Mouse (Mus musculus): ENCODE results near the gene Ofcc1. TPM values are rescaled to one million over a fixed set of nuclear protein-coding genes. Genes with fewer than 3 reads are reported as not detected.

Ofcc1 gene
- not detected in 2 replicates for total RNA-seq (2021)
- long read RNA-seq, experiment 1: 0 reads
- long read RNA-seq, experiment 2: 0 reads

DNA sequence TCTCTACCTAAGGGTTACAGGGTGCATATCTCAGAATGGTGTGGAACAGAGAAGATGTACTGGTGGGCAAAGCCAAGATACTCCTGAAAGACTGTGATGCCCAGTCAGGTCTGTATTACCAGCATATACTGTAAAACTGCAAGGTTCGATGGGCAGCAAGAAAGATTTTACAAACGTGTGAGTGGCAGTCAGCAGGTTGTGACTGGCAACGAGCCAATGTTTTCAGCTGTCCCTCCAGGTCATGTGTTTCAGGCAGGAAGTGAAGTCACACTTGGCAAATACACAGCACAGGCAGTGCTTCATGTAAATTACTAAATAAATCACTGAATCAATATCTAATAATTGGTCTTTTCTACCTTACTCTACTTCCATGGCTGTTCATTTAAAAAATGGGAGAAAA is at the start of gene Ofcc1:
Gene Ofcc1 (minus strand): TSS at position 163 of the 400 bp plus-strand sequence.
- peak; percentile 7 for DNase-seq

DNA sequence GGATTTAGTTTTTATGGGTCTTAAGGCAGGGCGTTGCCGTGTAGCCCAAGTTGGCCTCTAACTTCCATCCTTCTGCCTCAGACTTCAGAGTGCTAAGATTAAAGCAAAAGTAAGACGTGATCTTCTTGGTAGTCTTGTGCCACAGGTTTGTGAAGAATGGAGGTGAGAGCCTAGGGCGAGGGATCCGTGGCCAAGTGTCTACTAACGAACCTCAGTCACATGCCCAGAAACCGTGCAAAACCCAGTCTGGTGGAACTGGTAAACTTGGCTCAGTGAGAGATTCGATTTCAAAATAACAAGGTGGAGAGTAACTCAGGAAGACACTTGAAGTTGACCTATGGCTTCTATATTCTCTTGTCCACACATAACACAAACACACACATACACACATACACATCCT is 28.9 kb upstream of the Ofcc1 start:
- DNase-seq: no peak

DNA sequence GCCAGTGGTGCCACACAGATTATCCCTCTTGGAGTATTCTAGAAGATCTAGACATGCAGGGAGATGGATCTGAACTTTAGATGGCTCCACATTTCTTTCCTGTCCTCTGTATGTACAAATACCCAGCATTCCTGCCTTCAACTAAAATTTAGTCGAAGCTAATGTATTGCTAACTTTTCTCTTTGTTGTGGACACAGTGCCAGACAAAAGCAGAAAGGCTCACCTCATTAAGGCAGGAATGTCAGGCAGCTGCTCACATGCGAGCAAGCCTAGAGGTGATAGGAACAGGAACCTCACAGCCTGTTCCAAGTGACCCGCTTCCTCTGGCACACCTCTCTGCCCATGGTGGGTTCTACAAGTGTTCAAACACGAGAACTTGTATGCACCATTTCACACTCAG is 26.2 kb upstream of the Ofcc1 start:
- DNase-seq: no peak

DNA sequence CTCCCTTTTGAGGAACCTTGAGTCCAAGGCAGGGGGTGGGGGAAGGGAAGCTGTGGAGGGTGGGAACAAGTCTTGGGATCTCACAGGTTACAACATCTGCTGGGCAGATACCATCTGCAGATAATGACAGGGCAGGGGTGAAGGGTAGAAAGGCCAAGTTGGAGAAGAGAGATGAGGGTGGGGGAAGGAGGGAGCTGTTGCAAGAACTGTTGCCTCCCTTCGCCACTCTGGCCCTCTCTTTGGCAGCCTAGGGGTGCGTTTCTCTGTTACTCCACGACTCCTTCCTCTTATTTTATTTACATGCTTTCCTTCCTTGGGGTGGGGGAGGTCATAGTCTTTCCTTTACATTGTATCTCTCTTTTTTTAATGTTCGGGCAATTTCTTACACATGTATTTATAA is 23.7 kb upstream of the Ofcc1 start:
- no peak for DNase-seq

DNA sequence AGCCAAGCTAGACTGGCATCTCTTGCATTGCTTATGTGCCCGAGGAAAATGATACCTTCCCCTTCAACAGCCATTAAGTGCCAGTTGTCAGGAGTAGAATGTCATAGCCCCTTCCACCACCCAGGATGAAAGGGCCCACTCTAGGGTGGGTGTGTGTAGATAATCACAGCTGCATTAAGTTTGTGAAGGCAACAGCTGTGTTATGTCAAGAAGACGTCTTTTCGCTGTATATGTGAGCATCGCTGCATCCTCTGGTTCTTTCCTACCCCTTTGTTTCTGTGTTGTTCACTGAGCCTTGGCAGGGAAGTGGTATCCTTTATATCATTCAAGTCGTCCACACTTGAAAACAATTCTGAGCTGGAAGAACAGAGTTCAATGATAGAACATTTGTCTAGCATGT is 15.5 kb upstream of the Ofcc1 start:
- DNase-seq: no peak

DNA sequence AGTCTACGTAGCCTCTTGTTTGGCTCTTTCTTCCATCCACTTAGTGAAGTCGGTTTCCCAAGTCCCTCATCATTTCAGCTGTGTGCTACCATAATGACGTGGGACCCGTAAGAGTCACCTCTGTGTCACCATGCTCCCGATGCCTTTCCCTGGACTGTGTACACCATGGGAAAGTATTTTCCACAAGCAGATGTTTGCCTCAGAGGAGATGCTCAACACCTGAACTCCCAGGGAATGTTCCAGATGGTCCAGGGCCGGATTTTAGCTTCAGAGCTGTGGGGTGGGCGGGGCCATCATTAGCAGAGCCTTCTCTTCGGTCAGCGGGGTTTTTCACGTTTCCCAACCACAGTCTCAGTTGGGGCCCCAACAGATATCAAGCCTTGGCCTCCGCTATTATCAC is 5.5 kb upstream of the Ofcc1 start:
- DNase-seq: no peak

DNA sequence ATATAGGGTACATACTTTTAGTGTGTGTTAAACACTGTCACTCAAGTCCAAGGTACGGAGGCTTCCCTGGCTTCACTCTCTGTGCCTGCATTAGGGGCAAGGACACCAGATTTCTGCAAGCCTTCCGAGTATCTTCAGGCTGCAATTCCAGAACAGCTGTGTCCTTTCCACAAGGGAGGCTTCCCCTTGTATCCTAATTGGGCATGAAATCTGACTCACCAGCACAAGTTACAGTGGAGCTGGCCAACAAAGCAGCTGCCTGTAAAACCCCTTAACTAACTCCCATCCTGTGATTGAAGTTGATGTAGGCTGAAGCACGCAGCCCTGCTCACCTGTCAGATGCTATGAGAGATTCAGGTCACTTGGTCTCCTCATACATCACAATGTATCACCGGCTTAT is 3.6 kb upstream of the Ofcc1 start:
- no peak for DNase-seq

DNA sequence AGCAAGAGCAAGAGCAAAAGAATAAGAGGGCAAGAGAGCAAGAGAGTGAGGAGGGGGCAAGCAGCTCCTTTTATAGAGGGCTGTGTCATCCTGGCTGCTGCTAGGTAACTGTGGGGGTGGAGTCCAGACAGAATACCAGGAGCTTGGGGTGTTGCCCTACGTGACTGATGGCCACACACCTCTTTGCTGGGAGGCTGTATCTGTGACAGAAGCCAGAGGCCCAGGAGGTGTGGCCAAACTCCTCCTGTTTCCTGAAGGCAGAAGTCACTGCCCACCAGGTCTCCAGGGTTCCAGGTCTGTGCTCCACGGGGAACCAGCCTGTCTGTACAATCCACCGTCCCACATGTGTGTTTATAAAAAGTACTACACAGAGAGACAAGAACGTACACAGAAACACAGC is 558 bp downstream of the Ofcc1 start:
- DNase-seq: no peak

DNA sequence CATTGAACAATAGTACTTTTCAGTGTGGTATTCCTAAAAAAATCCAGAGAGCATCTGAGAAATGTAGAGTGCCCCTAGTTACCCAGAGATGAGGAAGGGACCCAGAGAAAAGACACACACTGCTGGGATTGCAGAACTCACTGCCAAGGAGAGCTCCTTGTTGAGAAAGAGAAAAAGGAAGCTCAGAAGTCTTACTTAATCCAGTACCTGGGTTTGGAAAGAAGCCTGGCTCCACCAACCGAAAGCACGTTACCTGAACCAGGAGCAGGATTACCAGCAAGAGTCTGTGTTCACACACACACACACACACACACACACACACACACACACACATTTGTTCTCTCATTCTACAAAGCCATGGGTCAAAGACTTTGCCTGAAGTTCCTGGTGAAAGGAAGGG is 14.2 kb downstream of the Ofcc1 start:
- no peak for DNase-seq

DNA sequence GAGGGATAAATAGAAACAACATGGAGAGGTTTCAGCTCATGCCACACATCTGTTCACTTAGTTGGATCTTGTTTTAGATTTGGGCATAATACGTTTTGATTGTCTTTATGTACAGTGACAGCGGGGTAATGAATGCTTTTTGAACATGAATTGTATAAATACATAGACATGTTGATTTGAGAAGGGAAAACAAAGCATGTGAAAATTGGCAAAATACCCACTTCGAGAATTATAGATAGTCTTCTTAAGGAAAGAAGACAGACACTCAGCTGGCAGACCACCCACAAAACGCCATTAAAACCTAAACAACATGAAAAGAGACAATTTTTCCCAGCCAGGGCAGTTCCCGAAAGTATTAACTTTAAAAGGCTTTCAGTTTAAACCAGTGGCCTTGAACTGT is 37.9 kb downstream of the Ofcc1 start:
- DNase-seq: no peak

DNA sequence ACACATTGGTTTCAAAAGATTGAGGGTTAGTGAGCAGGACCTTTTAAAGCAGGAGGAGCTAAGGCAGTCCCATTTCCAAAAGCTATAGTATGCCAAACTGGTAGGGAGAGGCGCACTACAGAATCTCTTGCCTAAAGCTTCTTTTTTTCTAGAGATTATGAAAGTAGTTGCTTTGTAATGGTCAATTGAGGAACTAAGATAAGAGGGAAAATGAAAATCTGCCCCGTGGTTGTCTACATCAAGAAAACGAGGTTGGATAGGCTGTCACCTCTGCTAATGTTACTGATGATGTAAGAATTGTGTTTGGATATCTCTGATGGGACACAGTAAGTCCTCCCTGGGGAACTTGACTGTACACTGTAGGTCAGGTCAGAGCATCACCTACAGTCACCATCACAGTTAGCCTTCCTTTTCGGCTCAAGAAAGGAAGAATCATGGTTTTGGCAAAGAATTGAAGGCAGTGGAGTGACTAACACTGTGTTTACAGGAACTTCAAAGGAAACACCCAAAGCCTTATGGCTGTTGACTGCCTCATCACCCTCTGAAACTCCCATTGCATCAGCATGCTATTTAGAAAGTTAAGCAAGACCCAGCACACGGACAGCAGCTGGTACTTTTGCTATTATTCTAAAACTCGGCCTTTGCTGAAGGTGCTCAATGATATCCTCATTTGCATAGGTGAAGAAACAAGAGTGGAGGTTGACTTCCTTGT is 40.3 kb downstream of the Ofcc1 start:
- no peak for DNase-seq

DNA sequence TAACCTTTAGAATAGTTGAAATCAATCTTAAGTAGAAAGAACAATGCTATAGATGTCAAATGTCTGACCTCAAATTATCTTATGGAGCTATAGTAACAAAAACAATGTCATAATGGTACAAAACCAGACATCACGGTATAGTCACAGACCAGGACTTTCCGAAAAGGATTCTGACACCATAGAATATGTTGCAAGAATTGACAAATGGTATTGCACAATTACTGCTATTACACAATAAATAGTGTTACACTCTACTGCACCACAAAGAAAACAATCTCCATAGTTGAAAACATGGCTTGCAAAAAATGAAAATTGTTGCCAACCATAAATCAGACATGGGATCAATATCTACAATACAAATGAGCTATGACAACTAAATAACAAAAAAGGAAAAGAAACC is 43.5 kb downstream of the Ofcc1 start:
- no peak for DNase-seq

DNA sequence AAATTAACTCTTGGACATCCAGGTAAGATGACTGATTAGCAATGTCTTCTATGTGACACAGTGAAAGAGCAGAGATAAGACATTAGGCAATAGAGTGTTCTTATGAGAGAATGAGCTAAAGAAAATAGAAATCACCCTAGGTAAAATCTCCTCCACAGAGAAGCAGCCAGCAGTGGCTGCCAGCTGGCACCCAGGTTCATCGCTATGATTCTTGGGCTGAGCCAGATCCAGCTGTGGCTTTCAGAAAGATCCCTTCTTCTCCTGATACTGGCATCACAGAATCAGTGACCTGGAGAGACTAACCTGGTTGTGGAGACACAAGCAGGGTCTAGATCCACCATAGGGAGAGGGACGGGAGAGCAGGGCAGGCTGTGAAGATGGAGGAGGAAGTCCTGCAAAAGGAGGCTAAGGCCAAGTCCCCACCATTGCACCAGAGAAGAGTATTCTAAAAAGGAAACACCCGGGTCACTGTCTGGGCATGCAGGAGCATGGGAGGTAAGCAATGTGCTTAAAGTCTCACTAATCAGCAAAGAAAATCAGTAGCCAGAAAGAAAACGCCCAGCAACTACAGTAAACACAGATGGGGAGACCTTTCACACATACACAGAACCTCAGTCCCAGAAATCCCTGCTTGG is 46.0 kb downstream of the Ofcc1 start:
- DNase-seq: no peak

DNA sequence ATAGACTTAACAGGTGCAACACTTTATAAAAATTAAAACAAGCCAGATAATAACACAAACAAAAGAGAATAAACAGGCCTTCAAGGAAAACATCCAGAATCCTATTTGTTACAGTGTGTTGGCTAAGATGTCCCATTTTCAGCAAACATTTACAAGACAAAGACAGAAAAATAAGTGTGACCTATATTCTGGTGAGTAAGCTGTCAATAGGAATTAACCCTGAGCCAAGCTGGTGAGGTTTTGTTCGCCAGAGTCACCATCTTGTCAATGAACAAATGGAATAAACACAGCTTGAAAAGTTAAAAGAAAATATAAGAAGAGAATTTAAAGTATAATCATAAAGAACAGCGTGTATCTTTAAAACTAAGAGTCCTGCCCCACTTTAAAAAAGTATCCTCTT is 68.4 kb downstream of the Ofcc1 start:
- DNase-seq: no peak

DNA sequence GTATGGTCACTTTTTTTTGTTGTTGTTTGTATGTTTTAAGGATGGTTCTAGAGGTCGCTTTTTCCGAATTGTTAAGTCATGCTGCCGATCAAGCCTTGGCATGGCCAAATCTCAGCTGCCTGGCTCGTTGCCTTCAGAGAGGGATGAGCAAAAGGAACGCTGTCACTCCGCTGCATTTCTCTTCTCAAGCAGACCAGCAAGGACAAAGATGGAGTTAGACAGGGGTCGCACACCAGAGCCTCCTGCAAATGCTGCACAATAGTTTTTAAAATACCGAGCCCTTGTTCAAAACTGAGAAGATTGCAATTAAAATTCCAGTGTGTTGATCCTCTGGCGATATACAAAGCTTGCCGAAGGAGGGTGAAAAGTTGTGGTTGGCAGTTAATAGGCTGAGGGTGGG is 70.4 kb downstream of the Ofcc1 start:
- no peak for DNase-seq

DNA sequence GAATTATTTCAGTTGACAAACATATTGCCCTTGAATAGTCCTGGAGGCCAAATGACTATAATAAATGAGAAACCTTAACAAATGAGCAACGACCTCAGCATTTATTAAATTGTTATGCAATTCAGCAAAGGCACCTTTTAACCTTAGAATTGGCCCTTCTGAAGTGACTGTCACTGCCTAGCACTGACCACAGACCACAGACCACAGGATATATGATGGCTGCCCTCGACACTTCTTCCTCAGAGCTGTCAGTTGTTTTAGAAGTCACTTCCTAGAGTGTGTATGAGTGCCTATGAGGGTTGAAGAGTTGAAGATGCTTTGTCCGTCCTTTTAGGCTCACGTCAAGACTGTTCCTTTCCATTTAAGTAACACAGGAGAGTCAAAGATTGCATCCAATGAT is 72.6 kb downstream of the Ofcc1 start:
- no peak for DNase-seq

DNA sequence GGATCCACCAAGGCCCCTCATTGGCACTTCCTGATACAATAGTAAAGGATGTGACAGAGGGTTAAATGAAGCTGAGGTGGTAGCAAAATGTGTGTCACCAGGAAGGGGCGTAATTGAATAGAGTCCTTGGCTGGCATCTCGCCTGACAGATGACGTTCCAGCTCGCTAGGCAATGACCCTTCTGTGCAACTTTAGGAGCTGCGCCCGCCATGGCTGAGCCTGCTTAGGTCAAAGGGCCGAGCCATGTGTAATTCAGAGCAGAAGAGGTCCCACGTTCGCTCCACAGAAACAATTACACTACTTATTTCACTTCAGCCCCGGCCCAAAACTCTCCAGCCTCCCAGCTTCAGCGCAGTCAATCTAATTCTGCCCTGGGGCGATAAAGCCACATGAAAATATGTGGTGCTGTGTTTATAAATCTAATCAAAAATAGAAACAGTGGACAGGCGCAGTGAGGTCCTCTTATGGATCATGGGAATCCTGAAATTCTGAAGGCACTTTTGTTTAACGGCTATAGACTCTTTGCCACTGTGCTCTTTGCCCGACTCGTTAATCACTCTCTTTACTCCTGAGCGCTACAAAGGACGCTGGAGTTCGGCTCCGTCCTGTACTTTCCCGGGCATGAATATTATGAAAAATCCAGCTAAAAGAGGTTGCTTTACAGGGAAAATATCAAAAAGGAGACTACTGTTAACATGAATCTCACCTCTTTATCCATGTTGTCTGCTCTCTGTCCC is 73.8 kb downstream of the Ofcc1 start:
- DNase-seq: peak; percentile 46

DNA sequence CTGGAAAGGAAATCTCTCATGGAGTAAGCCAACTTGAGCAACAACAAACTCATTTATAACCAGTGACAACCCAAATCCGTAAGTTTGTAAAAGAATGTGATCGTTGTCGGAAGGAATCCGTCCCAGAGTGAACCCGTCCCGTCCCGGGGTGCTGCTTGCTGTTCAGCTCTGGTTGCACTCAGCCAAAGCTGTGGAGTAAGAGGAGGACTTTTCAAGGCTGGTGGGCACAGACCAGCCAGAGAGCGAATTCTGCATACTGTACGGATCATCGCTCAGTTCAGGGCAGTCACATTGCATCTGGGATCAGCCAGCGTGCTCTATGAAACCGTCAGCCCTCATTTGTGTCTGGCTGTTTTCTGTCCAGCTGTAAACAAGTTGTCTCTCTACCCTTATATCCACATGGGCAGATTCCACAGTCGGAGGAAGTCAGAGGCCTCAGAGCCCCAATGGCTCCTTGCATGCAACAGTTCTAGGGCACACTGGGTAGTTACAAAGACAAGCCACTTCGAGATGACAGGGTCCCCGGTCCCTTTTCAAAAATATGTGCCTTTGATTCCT is 75.9 kb downstream of the Ofcc1 start:
- DNase-seq: no peak

DNA sequence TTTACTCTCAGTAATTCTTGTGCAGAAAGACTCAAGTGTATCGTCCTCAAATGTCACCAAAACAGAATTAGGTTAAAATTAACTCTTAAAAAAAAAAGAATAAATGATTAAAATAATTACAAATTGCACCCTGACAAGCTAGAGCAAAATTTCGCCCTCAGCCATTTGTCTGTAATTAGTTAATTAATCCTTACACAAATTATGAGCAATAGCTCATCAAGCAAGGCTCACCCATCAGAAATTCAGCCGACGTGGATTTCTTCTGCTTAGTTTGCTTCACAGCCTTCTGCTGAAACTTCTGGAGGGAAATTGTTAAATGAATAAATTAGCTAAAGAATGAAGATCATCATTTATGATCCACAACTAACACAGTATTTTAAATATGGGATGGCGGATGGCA is 80.6 kb downstream of the Ofcc1 start:
- DNase-seq: no peak

DNA sequence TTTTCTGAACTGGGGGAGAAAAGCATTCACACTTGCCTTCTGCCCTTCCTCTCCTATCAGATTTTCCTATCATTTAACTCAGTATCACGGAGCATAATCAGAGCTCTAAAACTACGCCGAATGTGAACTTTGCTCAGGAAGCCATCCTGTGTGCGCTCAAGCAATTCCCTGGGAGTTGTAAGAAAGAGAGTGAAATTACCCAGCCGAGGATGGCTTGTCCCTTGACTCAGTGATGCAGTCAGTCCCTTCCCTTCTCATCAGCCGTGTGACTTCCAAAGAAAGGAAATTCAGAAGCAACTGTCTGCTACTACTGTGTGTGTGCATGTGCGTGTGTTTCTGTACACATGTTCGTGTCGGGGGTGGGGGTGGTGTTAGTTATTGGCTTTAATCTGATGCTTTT is 93.7 kb downstream of the Ofcc1 start:
- DNase-seq: no peak

DNA sequence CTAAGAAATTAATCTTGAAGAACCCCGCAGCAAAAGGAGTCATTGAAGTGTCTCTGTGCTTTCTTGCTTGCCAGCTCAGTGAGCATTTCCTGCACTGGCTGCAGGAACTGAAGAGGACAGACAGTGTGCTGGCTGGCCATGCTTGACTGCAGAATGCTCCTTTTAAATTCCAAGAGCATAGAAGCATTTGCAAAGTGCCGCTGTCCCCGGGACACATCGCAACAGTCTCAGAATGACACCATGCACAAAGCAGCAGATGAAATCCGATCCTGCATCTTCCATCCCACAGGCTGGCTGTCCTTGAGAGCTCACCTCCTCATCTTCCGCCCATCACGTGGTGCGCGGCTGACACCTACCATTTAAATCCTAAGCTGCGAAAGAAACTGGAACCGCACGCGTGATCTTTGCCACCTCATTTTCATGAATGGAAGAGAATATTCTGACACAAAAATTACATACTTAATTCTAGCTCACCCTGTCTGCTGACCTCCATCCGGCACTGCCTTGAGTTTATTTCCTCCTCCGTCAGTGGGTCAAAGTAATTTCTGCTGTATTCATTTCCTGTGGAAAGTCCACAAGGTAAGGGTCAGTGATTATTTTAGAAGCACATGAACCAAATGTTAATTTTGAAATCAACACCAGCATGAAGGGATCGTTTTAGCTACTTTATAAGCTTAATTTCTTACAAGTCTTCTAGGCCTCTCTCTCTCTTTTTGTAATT is 98.0 kb downstream of the Ofcc1 start:
- no peak for DNase-seq

DNA sequence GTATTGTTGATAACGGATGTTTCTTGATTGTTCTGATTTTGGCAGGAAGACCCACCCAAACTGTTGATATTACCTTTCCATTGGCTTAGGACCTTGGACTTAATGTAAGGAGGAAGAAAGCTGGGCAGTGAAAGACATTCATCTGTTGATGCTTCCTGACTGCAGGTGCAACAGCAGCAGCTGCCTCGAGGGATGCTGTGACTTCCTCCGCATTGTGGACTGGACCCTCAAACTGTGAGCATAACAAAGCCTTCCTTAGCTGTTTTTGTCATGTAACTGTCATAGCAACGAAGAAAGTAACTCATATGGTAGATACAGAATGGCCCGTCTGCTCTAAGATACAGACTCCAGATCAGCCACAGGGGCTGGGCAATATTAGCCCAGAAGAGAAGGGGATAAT is 102.5 kb downstream of the Ofcc1 start:
- no peak for DNase-seq

DNA sequence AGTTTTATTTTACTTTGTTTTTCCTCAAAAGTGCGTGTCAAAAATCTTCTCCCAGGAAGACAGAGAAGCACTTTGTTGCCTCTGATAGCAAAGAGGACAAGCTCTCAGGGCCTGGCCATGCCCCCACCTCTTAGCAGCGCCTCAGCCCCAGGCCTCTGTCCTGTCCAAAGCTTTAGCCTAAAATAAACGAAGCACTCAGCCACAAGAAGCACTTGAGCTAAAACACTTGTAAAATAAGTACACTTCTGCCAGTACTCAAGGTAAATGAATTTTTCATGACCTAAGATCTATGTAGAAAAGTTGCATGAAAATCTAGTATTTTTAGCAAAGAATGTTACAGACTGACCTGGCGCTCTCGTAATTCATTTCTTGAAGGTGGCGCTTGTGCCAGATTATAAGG is 117.4 kb downstream of the Ofcc1 start:
- DNase-seq: no peak
